Mouse (Mus musculus): ENCODE results near the gene Skiv2l. TPM values are rescaled to one million over a fixed set of nuclear protein-coding genes. Genes with fewer than 3 reads are reported as not detected.

The Skiv2l gene
- polyA plus RNA-seq, 1 experiment from 2014 or later, result 54.0 TPM

GRCm38 (mm10) chr17:34861704-34862415 lies 11.8 kb upstream of the Skiv2l start:
- no peaks in the 10 kb centered on the region for H3K4me1 ChIP-seq
- H3K36me3 ChIP-seq, result peaks cover 3% of the 10 kb centered on the region
- 60% methylated on average over 13 of the region's 13 CpGs for WGBS
- no peaks in the 10 kb centered on the region for H3K9me3 ChIP-seq
- no peak overlapping the region for H3K27ac ChIP-seq
- no peak for ATAC-seq (ENCODE audit: borderline replicate concordance, extremely low read depth, low FRiP score, low TSS enrichment)
- H3K9ac ChIP-seq, result no peak overlapping the region
- no peak overlapping the region for H3K4me2 ChIP-seq
- H3K4me3 ChIP-seq, result no peak overlapping the region
- H3K27me3 ChIP-seq, result no peaks in the 10 kb centered on the region

GRCm38 (mm10) chr17:34860514-34860913 lies 10.5 kb upstream of the Skiv2l start:
- Histone ChIP-seq H3K27me3 (no peaks in the 10 kb centered on the region), H3K4me1 (no peaks in the 10 kb centered on the region), H3K9me3 (no peaks in the 10 kb centered on the region), H3K9ac (no peak overlapping the region), H3K4me3 (no peak overlapping the region), H3K4me2 (no peak overlapping the region), H3K27ac (no peak overlapping the region), H3K36me3 (peaks cover 16% of the 10 kb centered on the region)
- 80% methylated on average over 9 of the region's 9 CpGs for WGBS
- ATAC-seq (ENCODE audit: borderline replicate concordance, extremely low read depth, low FRiP score, low TSS enrichment), result no peak

GRCm38 (mm10) chr17:34858670-34859069 lies 8.7 kb upstream of the Skiv2l start:
- H3K4me1 ChIP-seq, result no peaks in the 10 kb centered on the region
- ATAC-seq (ENCODE audit: borderline replicate concordance, extremely low read depth, low FRiP score, low TSS enrichment), result no peak
- WGBS, result 79% methylated on average over 4 of the region's 4 CpGs
- H3K27me3 ChIP-seq, result no peaks in the 10 kb centered on the region
- H3K36me3 ChIP-seq, result peaks cover 34% of the 10 kb centered on the region
- no peaks in the 10 kb centered on the region for H3K9me3 ChIP-seq
- no peak overlapping the region for H3K9ac ChIP-seq
- H3K4me2 ChIP-seq, result no peak overlapping the region
- H3K27ac ChIP-seq, result no peak overlapping the region
- H3K4me3 ChIP-seq, result no peak overlapping the region

GRCm38 (mm10) chr17:34855825-34856224 lies 5.8 kb upstream of the Skiv2l start:
- Histone ChIP-seq H3K27me3 (no peaks in the 10 kb centered on the region), H3K27ac (no peak overlapping the region), H3K36me3 (peaks cover 48% of the 10 kb centered on the region), H3K9ac (no peak overlapping the region), H3K9me3 (no peaks in the 10 kb centered on the region), H3K4me2 (no peak overlapping the region), H3K4me1 (peaks cover 10% of the 10 kb centered on the region), H3K4me3 (no peak overlapping the region)
- ATAC-seq (ENCODE audit: borderline replicate concordance, extremely low read depth, low FRiP score, low TSS enrichment), result no peak
- WGBS, result 29% methylated on average over 3 of the region's 3 CpGs

GRCm38 (mm10) chr17:34854761-34855160 lies 4.8 kb upstream of the Skiv2l start:
- no peaks in the 10 kb centered on the region for H3K9me3 ChIP-seq
- peaks cover 13% of the 10 kb centered on the region for H3K4me1 ChIP-seq
- H3K27me3 ChIP-seq, result no peaks in the 10 kb centered on the region
- 67% methylated on average over 3 of the region's 3 CpGs for WGBS
- H3K27ac ChIP-seq, result no peak overlapping the region
- H3K4me2 ChIP-seq, result no peak overlapping the region
- ATAC-seq (ENCODE audit: borderline replicate concordance, extremely low read depth, low FRiP score, low TSS enrichment), result no peak
- peaks cover 48% of the 10 kb centered on the region for H3K36me3 ChIP-seq
- no peak overlapping the region for H3K4me3 ChIP-seq
- H3K9ac ChIP-seq, result no peak overlapping the region

- Histone ChIP-seq H3K36me3 (peaks cover 48% of the 10 kb centered on the region), H3K4me3 (no peak overlapping the region), H3K9ac (no peak overlapping the region), H3K27me3 (no peaks in the 10 kb centered on the region), H3K4me1 (peaks cover 20% of the 10 kb centered on the region), H3K27ac (no peak overlapping the region), H3K9me3 (no peaks in the 10 kb centered on the region), H3K4me2 (no peak overlapping the region)
- 69% methylated on average over 8 of the region's 8 CpGs for WGBS
- no peak for ATAC-seq (ENCODE audit: borderline replicate concordance, extremely low read depth, low FRiP score, low TSS enrichment)
These were observed 3.5 kb upstream of the Skiv2l start for GRCm38 (mm10) chr17:34853511-34853910.

GRCm38 (mm10) chr17:34850517-34851125 lies 611 bp upstream of the Skiv2l start:
- Histone ChIP-seq H3K27me3 (no peaks in the 10 kb centered on the region), H3K4me2 (peak overlapping the region; percentile 94), H3K36me3 (peaks cover 58% of the 10 kb centered on the region), H3K4me3 (peak overlapping the region; percentile 82), H3K27ac (no peak overlapping the region), H3K4me1 (peaks cover 20% of the 10 kb centered on the region), H3K9me3 (no peaks in the 10 kb centered on the region), H3K9ac (peak overlapping the region; percentile 83)
- WGBS, result under 1% methylated on average over 25 of the region's 25 CpGs
- no peak for ATAC-seq (ENCODE audit: borderline replicate concordance, extremely low read depth, low FRiP score, low TSS enrichment)

GRCm38 (mm10) chr17:34847615-34848014 lies 2.4 kb downstream of the Skiv2l start:
- Histone ChIP-seq H3K9me3 (no peaks in the 10 kb centered on the region), H3K36me3 (peaks cover 53% of the 10 kb centered on the region), H3K27ac (no peak overlapping the region), H3K4me2 (no peak overlapping the region), H3K4me1 (peaks cover 20% of the 10 kb centered on the region), H3K9ac (no peak overlapping the region), H3K27me3 (no peaks in the 10 kb centered on the region), H3K4me3 (no peak overlapping the region)
- WGBS, result 91% methylated on average over 7 of the region's 7 CpGs
- no peak for ATAC-seq (ENCODE audit: borderline replicate concordance, extremely low read depth, low FRiP score, low TSS enrichment)

GRCm38 (mm10) chr17:34847192-34847591 lies 2.8 kb downstream of the Skiv2l start:
- H3K4me2 ChIP-seq, result no peak overlapping the region
- H3K27me3 ChIP-seq, result no peaks in the 10 kb centered on the region
- H3K4me1 ChIP-seq, result peaks cover 20% of the 10 kb centered on the region
- H3K9ac ChIP-seq, result no peak overlapping the region
- peaks cover 53% of the 10 kb centered on the region for H3K36me3 ChIP-seq
- no peak overlapping the region for H3K4me3 ChIP-seq
- 84% methylated on average over 6 of the region's 6 CpGs for WGBS
- H3K9me3 ChIP-seq, result no peaks in the 10 kb centered on the region
- no peak for ATAC-seq (ENCODE audit: borderline replicate concordance, extremely low read depth, low FRiP score, low TSS enrichment)
- no peak overlapping the region for H3K27ac ChIP-seq

- 90% methylated on average over 13 of the region's 13 CpGs for WGBS
- Histone ChIP-seq H3K4me1 (peaks cover 7% of the 10 kb centered on the region), H3K27ac (no peak overlapping the region), H3K27me3 (no peaks in the 10 kb centered on the region), H3K9me3 (no peaks in the 10 kb centered on the region), H3K4me2 (no peak overlapping the region), H3K4me3 (no peak overlapping the region), H3K9ac (no peak overlapping the region), H3K36me3 (peaks cover 71% of the 10 kb centered on the region)
- no peak for ATAC-seq (ENCODE audit: borderline replicate concordance, extremely low read depth, low FRiP score, low TSS enrichment)
These were observed 5.1 kb downstream of the Skiv2l start for GRCm38 (mm10) chr17:34844884-34845283.

GRCm38 (mm10) chr17:34840736-34841307 lies 9.2 kb downstream of the Skiv2l start:
- H3K4me2 ChIP-seq, result no peak overlapping the region
- H3K4me3 ChIP-seq, result no peak overlapping the region
- no peak for ATAC-seq (ENCODE audit: borderline replicate concordance, extremely low read depth, low FRiP score, low TSS enrichment)
- H3K9me3 ChIP-seq, result no peaks in the 10 kb centered on the region
- H3K36me3 ChIP-seq, result peaks cover 62% of the 10 kb centered on the region
- no peaks in the 10 kb centered on the region for H3K27me3 ChIP-seq
- no peak overlapping the region for H3K9ac ChIP-seq
- peaks cover 14% of the 10 kb centered on the region for H3K4me1 ChIP-seq
- no peak overlapping the region for H3K27ac ChIP-seq
- 83% methylated on average over 6 of the region's 6 CpGs for WGBS

- Histone ChIP-seq H3K27ac (no peak overlapping the region), H3K4me1 (peaks cover 18% of the 10 kb centered on the region), H3K36me3 (peaks cover 43% of the 10 kb centered on the region), H3K9me3 (no peaks in the 10 kb centered on the region), H3K9ac (no peak overlapping the region), H3K4me3 (no peak overlapping the region), H3K27me3 (no peaks in the 10 kb centered on the region), H3K4me2 (peak overlapping the region; percentile 6; the same call in 1 of the 2 replicates)
- 83% methylated on average over 7 of the region's 7 CpGs for WGBS
- ATAC-seq (ENCODE audit: borderline replicate concordance, extremely low read depth, low FRiP score, low TSS enrichment), result no peak
These were observed 11.2 kb downstream of the Skiv2l start for GRCm38 (mm10) chr17:34838785-34839184.
